Mouse (Mus musculus): ENCODE results near the gene Olfr1489. TPM values are rescaled to one million over a fixed set of nuclear protein-coding genes. Genes with fewer than 3 reads are reported as not detected.

The Olfr1489 gene
- not detected for polyA plus RNA-seq (2014; fragmentation: Illumina TruSeq; extraction: RNeasy Lipid Tissue Mini Kit (QIAGEN cat#74804); ENCODE audit: low read depth, low replicate concordance)

DNA sequence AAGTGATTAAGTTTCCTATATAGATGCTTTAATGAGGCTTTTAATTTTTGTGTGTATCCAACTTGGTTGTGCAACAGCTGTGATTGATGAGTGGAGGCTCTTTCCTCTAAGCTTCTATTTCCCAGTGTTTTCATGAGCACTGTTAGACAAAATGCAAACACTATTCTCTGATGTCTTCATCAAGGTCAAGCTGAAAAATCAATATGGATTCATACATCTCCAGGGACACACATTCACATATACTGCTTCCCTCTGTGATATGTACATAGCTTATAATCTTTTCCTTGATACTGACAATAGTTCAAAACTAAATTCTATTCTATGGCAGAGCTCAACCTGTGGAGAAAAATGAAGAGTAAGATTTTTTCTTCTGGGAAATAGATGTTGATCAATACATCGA is at the start of gene Olfr1489:
Olfr1489 (plus strand) TSS at position 301 of the 400 bp plus-strand sequence.

DNA sequence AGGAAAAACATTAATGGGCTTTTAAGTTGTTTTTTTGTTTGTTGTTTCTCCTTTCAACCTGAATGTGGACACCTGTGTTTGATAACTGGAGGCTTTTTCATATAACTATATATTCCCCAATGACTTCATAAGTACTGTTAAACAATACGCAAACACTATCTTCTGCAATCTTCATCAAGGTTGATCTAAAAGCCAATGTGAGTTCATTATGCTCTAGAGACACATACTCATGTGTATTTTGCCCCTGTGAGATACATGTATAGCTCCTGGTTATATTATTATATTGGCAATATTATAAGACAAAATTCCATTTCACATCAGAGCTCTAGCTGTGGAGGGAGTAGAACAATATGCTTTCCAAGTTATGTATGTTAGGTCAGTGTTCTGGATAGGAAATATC is 48.2 kb upstream of the Olfr1489 start, which contains the start of gene Olfr1484:
Olfr1484 (plus strand) TSS at position 301 of the 400 bp plus-strand sequence.

DNA sequence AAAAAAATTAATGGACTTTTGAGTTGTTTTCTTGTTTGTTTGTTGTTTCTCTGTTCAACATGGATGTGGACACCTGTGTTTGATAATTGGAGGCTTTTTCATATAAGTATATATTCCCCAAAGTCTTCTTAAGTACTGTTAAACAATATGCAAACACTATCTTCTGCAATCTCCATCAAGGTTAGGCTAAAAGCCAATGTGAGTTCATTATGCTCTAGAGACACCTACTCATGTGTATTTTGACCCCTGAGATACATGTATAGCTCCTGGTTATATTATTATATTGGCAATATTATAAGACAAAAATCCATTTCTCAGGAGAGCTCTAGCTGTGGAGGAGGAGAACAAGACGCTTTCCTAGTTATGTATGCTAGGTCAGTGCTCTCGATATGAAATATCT is 14.3 kb upstream of the Olfr1489 start, which contains the start of gene Olfr1487:
Olfr1487 (plus strand) TSS at position 301 of the 400 bp plus-strand sequence.

DNA sequence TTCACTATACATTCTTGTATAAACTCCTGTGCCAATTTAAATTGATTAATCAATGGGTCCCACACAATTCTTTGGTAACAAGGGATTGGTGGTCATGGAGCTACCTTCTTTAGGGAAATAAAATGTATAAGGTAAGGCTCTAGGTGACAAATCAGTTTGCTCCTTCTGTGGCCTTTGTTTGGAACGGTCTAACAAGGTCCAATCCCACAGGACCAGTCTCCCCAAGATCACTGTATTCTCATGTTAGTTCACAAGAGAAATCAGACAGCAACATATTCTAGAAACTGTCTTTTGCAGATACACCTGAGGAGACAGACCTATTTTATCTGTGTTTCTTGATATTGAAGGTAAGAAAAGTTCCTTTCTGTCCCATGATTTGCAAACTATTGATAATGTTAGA is 19.4 kb downstream of the Olfr1489 start, which contains the start of gene Olfr1490:
Olfr1490 (plus strand) TSS at position 301 of the 400 bp plus-strand sequence.

Other genes with a start within 250 kb of the Olfr1489 start
- gene Olfr1469, start 223.8 kb upstream of the Olfr1489 start, polyA plus RNA-seq (2014; fragmentation: Illumina TruSeq; extraction: RNeasy Lipid Tissue Mini Kit (QIAGEN cat#74804); ENCODE audit: low read depth, low replicate concordance): not detected
- not detected for gene Olfr1471, start 188.2 kb upstream of the Olfr1489 start, polyA plus RNA-seq (2014; fragmentation: Illumina TruSeq; extraction: RNeasy Lipid Tissue Mini Kit (QIAGEN cat#74804); ENCODE audit: low read depth, low replicate concordance)
- not detected for gene Olfr1472, start 175.5 kb upstream of the Olfr1489 start, polyA plus RNA-seq (2014; fragmentation: Illumina TruSeq; extraction: RNeasy Lipid Tissue Mini Kit (QIAGEN cat#74804); ENCODE audit: low read depth, low replicate concordance)
- not detected for gene Olfr1474, start 162.1 kb upstream of the Olfr1489 start, polyA plus RNA-seq (2014; fragmentation: Illumina TruSeq; extraction: RNeasy Lipid Tissue Mini Kit (QIAGEN cat#74804); ENCODE audit: low read depth, low replicate concordance)
- not detected for gene Olfr1475, start 151.4 kb upstream of the Olfr1489 start, polyA plus RNA-seq (2014; fragmentation: Illumina TruSeq; extraction: RNeasy Lipid Tissue Mini Kit (QIAGEN cat#74804); ENCODE audit: low read depth, low replicate concordance)
- gene Olfr1477, start 131.1 kb upstream of the Olfr1489 start, polyA plus RNA-seq (2014; fragmentation: Illumina TruSeq; extraction: RNeasy Lipid Tissue Mini Kit (QIAGEN cat#74804); ENCODE audit: low read depth, low replicate concordance): not detected
- gene Olfr1480, start 103.7 kb upstream of the Olfr1489 start, polyA plus RNA-seq (2014; fragmentation: Illumina TruSeq; extraction: RNeasy Lipid Tissue Mini Kit (QIAGEN cat#74804); ENCODE audit: low read depth, low replicate concordance): not detected
- gene Olfr1484, start 48.1 kb upstream of the Olfr1489 start, polyA plus RNA-seq (2014; fragmentation: Illumina TruSeq; extraction: RNeasy Lipid Tissue Mini Kit (QIAGEN cat#74804); ENCODE audit: low read depth, low replicate concordance): not detected
- not detected for gene Olfr1487, start 14.2 kb upstream of the Olfr1489 start, polyA plus RNA-seq (2014; fragmentation: Illumina TruSeq; extraction: RNeasy Lipid Tissue Mini Kit (QIAGEN cat#74804); ENCODE audit: low read depth, low replicate concordance)
- not detected for gene Olfr1490, start 19.5 kb downstream of the Olfr1489 start, polyA plus RNA-seq (2014; fragmentation: Illumina TruSeq; extraction: RNeasy Lipid Tissue Mini Kit (QIAGEN cat#74804); ENCODE audit: low read depth, low replicate concordance)
- gene Olfr1491, start 65.6 kb downstream of the Olfr1489 start, polyA plus RNA-seq (2014; fragmentation: Illumina TruSeq; extraction: RNeasy Lipid Tissue Mini Kit (QIAGEN cat#74804); ENCODE audit: low read depth, low replicate concordance): not detected
- gene Olfr1493-ps1, start 91.7 kb downstream of the Olfr1489 start, polyA plus RNA-seq (2014; fragmentation: Illumina TruSeq; extraction: RNeasy Lipid Tissue Mini Kit (QIAGEN cat#74804); ENCODE audit: low read depth, low replicate concordance): not detected
- not detected for gene Olfr1494, start 108.1 kb downstream of the Olfr1489 start, polyA plus RNA-seq (2014; fragmentation: Illumina TruSeq; extraction: RNeasy Lipid Tissue Mini Kit (QIAGEN cat#74804); ENCODE audit: low read depth, low replicate concordance)
- gene Olfr1495, start 133.0 kb downstream of the Olfr1489 start, polyA plus RNA-seq (2014; fragmentation: Illumina TruSeq; extraction: RNeasy Lipid Tissue Mini Kit (QIAGEN cat#74804); ENCODE audit: low read depth, low replicate concordance): not detected
- gene Olfr1496, start 146.3 kb downstream of the Olfr1489 start, polyA plus RNA-seq (2014; fragmentation: Illumina TruSeq; extraction: RNeasy Lipid Tissue Mini Kit (QIAGEN cat#74804); ENCODE audit: low read depth, low replicate concordance): not detected
- not detected for gene Olfr1497, start 166.6 kb downstream of the Olfr1489 start, polyA plus RNA-seq (2014; fragmentation: Illumina TruSeq; extraction: RNeasy Lipid Tissue Mini Kit (QIAGEN cat#74804); ENCODE audit: low read depth, low replicate concordance)
- not detected for gene Olfr1499, start 187.8 kb downstream of the Olfr1489 start, polyA plus RNA-seq (2014; fragmentation: Illumina TruSeq; extraction: RNeasy Lipid Tissue Mini Kit (QIAGEN cat#74804); ENCODE audit: low read depth, low replicate concordance)
- gene Olfr1500, start 198.9 kb downstream of the Olfr1489 start, polyA plus RNA-seq (2014; fragmentation: Illumina TruSeq; extraction: RNeasy Lipid Tissue Mini Kit (QIAGEN cat#74804); ENCODE audit: low read depth, low replicate concordance): not detected
- gene Olfr1501, start 219.1 kb downstream of the Olfr1489 start, polyA plus RNA-seq (2014; fragmentation: Illumina TruSeq; extraction: RNeasy Lipid Tissue Mini Kit (QIAGEN cat#74804); ENCODE audit: low read depth, low replicate concordance): not detected
- gene Olfr1502, start 230.2 kb downstream of the Olfr1489 start, polyA plus RNA-seq (2014; fragmentation: Illumina TruSeq; extraction: RNeasy Lipid Tissue Mini Kit (QIAGEN cat#74804); ENCODE audit: low read depth, low replicate concordance): not detected